Mouse (Mus musculus) c-Kit-positive CD71-negative TER-119-negative erythroid progenitor cells, embryonic 14.5 days (primary cell): ENCODE measurements around the gene Akr1c18.

Experiments used
- DNase-seq: peaks from one replicate; pipeline ENCODE4 v3.0.0-alpha.2; 2013; ENCODE audit warnings: low read depth

Gene Akr1c18

DNA sequence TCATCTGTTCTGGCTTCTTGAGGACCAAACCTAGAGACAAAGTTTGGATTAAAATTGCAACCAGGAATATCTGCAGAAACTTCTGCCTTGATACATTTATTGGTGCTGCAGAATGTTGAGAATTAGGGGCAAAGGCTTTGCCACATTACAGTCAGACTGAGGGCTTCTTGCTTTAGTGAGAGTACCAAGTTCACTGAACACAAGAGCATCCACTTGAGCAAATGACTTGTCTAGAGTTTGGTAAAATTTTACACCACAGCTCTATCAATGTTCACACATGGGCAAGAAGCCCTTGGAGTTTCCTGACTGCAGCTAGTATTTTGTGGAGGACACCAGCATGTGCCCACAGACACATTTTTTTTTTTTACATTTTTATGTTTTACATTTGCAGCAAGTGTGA lies 47.7 kb downstream of the Akr1c18 start:
- DNase-seq = no peak

GRCm38 (mm10) chr13:4101691-4102090 lies 48.8 kb downstream of the Akr1c18 start:
- no peak for DNase-seq
